Mouse (Mus musculus) forebrain, embryonic 11.5 days (tissue): ENCODE data around the gene Amh. TPM values are rescaled to one million over a fixed set of nuclear protein-coding genes. Genes with fewer than 3 reads are reported as not detected.
A peak's percentile ranks its signal among the peaks of the same experiment; 100 is the strongest.
"Not testable (repeated sequence)": the region's sequence is repeated elsewhere in the genome, so short reads cannot be mapped to it uniquely, and the experiment has no call there.

Experiments used
- ATAC-seq: fragments of 200-750 bp; cut with Nextera tagmentation; replicated peaks from 2 replicates; pipeline ENCODE4 v1.8.0; 2017; ENCODE audit warnings: moderate TSS enrichment; ENCODE audit not compliant: low FRiP score
- DNase-seq: peaks from one replicate; pipeline ENCODE4 v3.0.0-alpha.2; 2017; ENCODE audit warnings: low spot score
- H3K27ac ChIP-seq: fragments of 300-500 bp; sonication (generic); 2 replicates; pipeline ENCODE4 v1.5.1; 2014; ENCODE audit warnings: low read depth, low read length
- H3K27me3 ChIP-seq: fragments of 300-500 bp; sonication (generic); 2 replicates; pipeline ENCODE4 v1.6.1; 2014; ENCODE audit warnings: mild to moderate bottlenecking, low read length, mixed read lengths; ENCODE audit not compliant: control insufficient read depth, insufficient read depth
- H3K36me3 ChIP-seq: fragments of 300-500 bp; sonication (generic); 2 replicates; pipeline ENCODE4 v1.6.1; 2014; ENCODE audit warnings: mild to moderate bottlenecking, low read length, moderate library complexity, mixed read lengths; ENCODE audit not compliant: control insufficient read depth, insufficient read depth
- H3K4me1 ChIP-seq: fragments of 300-500 bp; sonication (generic); replicated peaks from 2 replicates; pipeline ENCODE4 v1.6.1; 2014; ENCODE audit warnings: low read length, mixed read lengths; ENCODE audit not compliant: control insufficient read depth, insufficient read depth
- H3K4me2 ChIP-seq: fragments of 300-500 bp; sonication (generic); 2 replicates; pipeline ENCODE4 v1.6.1; 2014; ENCODE audit warnings: low read depth, mild to moderate bottlenecking, low read length, moderate library complexity, mixed read lengths; ENCODE audit not compliant: severe bottlenecking
- H3K4me3 ChIP-seq: fragments of 300-500 bp; sonication (generic); 2 replicates; pipeline ENCODE4 v1.5.1; 2014; ENCODE audit warnings: low read depth, low read length
- H3K9ac ChIP-seq: fragments of 300-500 bp; sonication (generic); 2 replicates; pipeline ENCODE4 v1.6.1; 2014; ENCODE audit warnings: low read length
- H3K9me3 ChIP-seq: fragments of 300-500 bp; sonication (generic); 2 replicates; pipeline ENCODE4 v1.6.1; 2016; ENCODE audit warnings: low read length, mixed read lengths; ENCODE audit not compliant: control insufficient read depth
- WGBS: fragments of 180-500 bp; shearing (Covaris S2); extraction: QIAGEN DNeasy Blood & Tissue Kit; methylation state at CpG from one replicate; pipeline ENCODE4 v1.1.7; 2014; 5-methylcytosine and 5-hydroxymethylcytosine counted together
- polyA plus RNA-seq: library from polyadenylated mRNA; unstranded; fragments of >200 nt; fragmentation: Nextera tagmentation; extraction: Ambion mirVana; gene quantifications from 2 replicates; pipeline ENCODE4 v1.2.1, GENCODE M21; 2014

Gene Amh
- polyA plus RNA-seq, 1 experiment from 2014 or later = 0.15 TPM

GRCm38 (mm10) chr10:80807057-80807627 lies 2.1 kb downstream of the Amh start:
- peaks cover 30% of the 10 kb centered on the region for H3K27me3 ChIP-seq
- no peaks in the 10 kb centered on the region for H3K9me3 ChIP-seq
- 0 out of 2 replicates have a peak overlapping the region, but pooled peaks have one; percentile 25 for H3K27ac ChIP-seq
- H3K4me1 ChIP-seq = peaks cover 23% of the 10 kb centered on the region
- DNase-seq (peak; percentile 84), ATAC-seq (peak; percentile 82)
- peaks cover 15% of the 10 kb centered on the region for H3K36me3 ChIP-seq
- H3K4me3 ChIP-seq = peak overlapping the region; percentile 42
- peak overlapping the region; percentile 59 for H3K9ac ChIP-seq
- peak overlapping the region; percentile 95 for H3K4me2 ChIP-seq
- WGBS = 2% methylated on average over 58 of the region's 58 CpGs

- H3K27ac ChIP-seq = no peak overlapping the region
- 15% methylated on average over 39 of the region's 40 CpGs for WGBS
Measured at GRCm38 (mm10) chr10:80808099-80808984, 3.3 kb downstream of the Amh start.

GRCm38 (mm10) chr10:80808985-80809632 lies 4.1 kb downstream of the Amh start:
- Histone ChIP-seq H3K9ac (no peak overlapping the region; the same call in 1 of the 2 replicates), H3K36me3 (no peaks in the 10 kb centered on the region; the same call in 1 of the 2 replicates), H3K27me3 (peaks cover 30% of the 10 kb centered on the region), H3K9me3 (no peaks in the 10 kb centered on the region), H3K4me1 (peaks cover 23% of the 10 kb centered on the region), H3K27ac (no peak overlapping the region), H3K4me2 (peak overlapping the region; percentile 34; the same call in 1 of the 2 replicates), H3K4me3 (no peak overlapping the region)
- DNase-seq (no peak), ATAC-seq (no peak)
- 11% methylated on average over 17 of the region's 18 CpGs for WGBS

More at GRCm38 (mm10) chr10:80808099-80808984, 3.3 kb downstream of the Amh start:
- peaks cover 23% of the 10 kb centered on the region for H3K4me1 ChIP-seq
- H3K9ac ChIP-seq = no peak overlapping the region; the same call in 1 of the 2 replicates
- DNase-seq (no peak), ATAC-seq (no peak)
- H3K4me2 ChIP-seq = peak overlapping the region; percentile 34; the same call in 1 of the 2 replicates
- peaks cover 3% of the 10 kb centered on the region for H3K36me3 ChIP-seq
- no peaks in the 10 kb centered on the region for H3K9me3 ChIP-seq
- H3K4me3 ChIP-seq = no peak overlapping the region
- H3K27me3 ChIP-seq = peaks cover 30% of the 10 kb centered on the region

GRCm38 (mm10) chr10:80810084-80810483 lies 5.0 kb downstream of the Amh start:
- DNase-seq = no peak
- Histone ChIP-seq H3K36me3 (no peaks in the 10 kb centered on the region), H3K4me3 (no peak overlapping the region), H3K4me2 (no peak overlapping the region), H3K4me1 (peaks cover 23% of the 10 kb centered on the region), H3K9ac (no peak overlapping the region), H3K9me3 (no peaks in the 10 kb centered on the region), H3K27me3 (peaks cover 30% of the 10 kb centered on the region), H3K27ac (no peak overlapping the region)
- 5% methylated on average over 20 of the region's 20 CpGs for WGBS
- no peak for ATAC-seq

- Histone ChIP-seq H3K27me3 (peaks cover 25% of the 10 kb centered on the region), H3K9me3 (no peaks in the 10 kb centered on the region), H3K27ac (no peak overlapping the region), H3K4me1 (peaks cover 11% of the 10 kb centered on the region; the same call in 1 of the 2 replicates), H3K9ac (no peak overlapping the region), H3K4me2 (no peak overlapping the region), H3K4me3 (no peak overlapping the region), H3K36me3 (no peaks in the 10 kb centered on the region)
- DNase-seq (no peak), ATAC-seq (no peak)
- WGBS = 69% methylated on average over 5 of the region's 5 CpGs
Measured at GRCm38 (mm10) chr10:80812391-80813041, 7.5 kb downstream of the Amh start.

GRCm38 (mm10) chr10:80813366-80813765 lies 8.3 kb downstream of the Amh start, which contains the start of gene Jsrp1:
TSS of gene Jsrp1 (minus strand) at chr10:80813498.
- no peak for DNase-seq
- H3K9me3 ChIP-seq = no peaks in the 10 kb centered on the region
- H3K9ac ChIP-seq = no peak within 1 kb of the TSS
- H3K36me3 ChIP-seq = no peaks in the 10 kb centered on the region
- no peak for ATAC-seq
- H3K27ac ChIP-seq = no peak within 1 kb of the TSS
- no peak within 1 kb of the TSS for H3K4me2 ChIP-seq
- H3K4me1 ChIP-seq = peaks cover 9% of the 10 kb centered on the region; the same call in 1 of the 2 replicates
- whole genome bisulfite sequencing = 84% methylated on average over 4 of the region's 4 CpGs
- H3K27me3 ChIP-seq = peaks cover 18% of the 10 kb centered on the region
- no peak within 1 kb of the TSS for H3K4me3 ChIP-seq

- H3K27ac ChIP-seq = no peak overlapping the region
- no peak overlapping the region for H3K4me2 ChIP-seq
- DNase-seq = no peak
- H3K9ac ChIP-seq = no peak overlapping the region
- WGBS = 67% methylated on average over 7 of the region's 7 CpGs
- ATAC-seq = no peak
- no peak overlapping the region for H3K4me3 ChIP-seq
- peaks cover 7% of the 10 kb centered on the region for H3K27me3 ChIP-seq
- no peaks in the 10 kb centered on the region for H3K9me3 ChIP-seq
- no peaks in the 10 kb centered on the region; the same call in 1 of the 2 replicates for H3K4me1 ChIP-seq
- no peaks in the 10 kb centered on the region for H3K36me3 ChIP-seq
Measured at GRCm38 (mm10) chr10:80814800-80815199, 9.8 kb downstream of the Amh start.

- not testable (repeated sequence) for ATAC-seq, H3K27me3 ChIP-seq
- 81% methylated on average over 3 of the region's 3 CpGs for WGBS
Measured at GRCm38 (mm10) chr10:80816303-80816702, 11.3 kb downstream of the Amh start.

More at GRCm38 (mm10) chr10:80816303-80816702, 11.3 kb downstream of the Amh start:
- not testable (repeated sequence) for H3K9ac ChIP-seq, H3K27ac ChIP-seq, H3K4me2 ChIP-seq, H3K4me1 ChIP-seq, H3K9me3 ChIP-seq, DNase-seq, H3K4me3 ChIP-seq, H3K36me3 ChIP-seq
